Comparison of ENCODE assay signal across 8 mouse cellular contexts in genomic region chr11:104318940-104319781, GRCm38 (mm10).
DNase-seq lines count a peak whose midpoint lies in the region.

No protein-coding gene starts in this region.

- H3K9me3 ChIP-seq in megakaryocyte, embryonic 14.5 days: no peaks in the 10 kb centered on the region

- peak; percentile 45 for DNase-seq in urinary bladder, postnatal 14 days (ENCODE audit: low spot score)
- DNase-seq in urinary bladder, postnatal 10 days (ENCODE audit: low spot score): no peak
- peak; percentile 63 to 74 for DNase-seq in cerebellum, postnatal 25 days
- peak; percentile 25 for DNase-seq in heart, adult 8-10 months (ENCODE audit: low spot score)
- peak; percentile 34 for DNase-seq in kidney, postnatal 10 days
- DNase-seq in layer of hippocampus, postnatal 14 days (ENCODE audit: low spot score in 2 of 2): no peak
- no peak for DNase-seq in gastrocnemius, postnatal 25 days

- peaks cover 66% of the 10 kb centered on the region for H3K4me1 ChIP-seq in megakaryocyte, embryonic 14.5 days

- no peaks in the 10 kb centered on the region for H3K36me3 ChIP-seq in megakaryocyte, embryonic 14.5 days (replicated peaks; ENCODE audit: low read length)

- peaks cover 32% of the 10 kb centered on the region for H3K27me3 ChIP-seq in megakaryocyte, embryonic 14.5 days (replicated peaks)

- peak overlapping the region; percentile 94 for H3K4me3 ChIP-seq in megakaryocyte, embryonic 14.5 days (replicated peaks)

Comparison
In these comparisons a context has a peak if more than half of its experiments do, and no peak if none do; other contexts are left out.
1. DNase-seq: peak in urinary bladder, postnatal 14 days (single experiment), cerebellum, postnatal 25 days (2 of 2), heart, adult 8-10 months (single experiment) and kidney, postnatal 10 days (single experiment); none in urinary bladder, postnatal 10 days (single experiment), layer of hippocampus, postnatal 14 days (0 of 2) and gastrocnemius, postnatal 25 days (single experiment).